ENCODE assay signal across 9 mouse cellular contexts in the genomic region with DNA sequence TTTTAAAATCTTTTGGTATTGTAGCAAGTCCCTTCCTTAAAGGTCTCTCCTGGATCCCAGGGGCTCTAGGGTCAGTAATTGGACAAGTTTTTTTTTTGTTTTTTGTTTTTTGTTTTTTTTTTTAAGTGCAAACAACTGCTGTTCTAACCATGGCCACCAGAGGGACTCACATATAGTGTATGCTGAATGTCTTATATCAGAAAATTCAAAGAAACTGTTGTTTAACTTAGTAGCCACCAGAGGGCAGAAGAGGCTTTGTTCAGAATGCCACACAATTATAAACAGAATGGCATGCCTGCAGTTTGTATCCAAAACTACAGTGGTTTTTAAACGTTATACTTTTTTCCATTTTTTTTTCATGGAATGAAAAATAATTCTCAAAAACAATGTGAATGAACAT. TPM values are rescaled to one million over a fixed set of nuclear protein-coding genes. Genes with fewer than 3 reads are reported as not detected.
A peak's percentile ranks its signal among the peaks of the same experiment; 100 is the strongest.
DNase-seq lines count a peak whose midpoint lies in the region; ATAC-seq and TF ChIP-seq lines count a peak whose summit lies in the region.
"Had no signal": no experiment of that assay in that cellular context is flagged by ENCODE, and none has a peak within 500 bp of the region (broad histone marks: within the 10 kb centered on the region; RNA-seq: fewer than 3 reads in every experiment).

No protein-coding gene starts in this region.

- TF ChIP-seq CTCF in liver, postnatal 0 days (IDR thresholded peaks at IDR 0.05; ENCODE audit: low read depth), result peak; percentile 46

- H3K4me3 ChIP-seq in liver, postnatal 0 days (ENCODE audit: low read depth, low read length), result no peak overlapping the region
- no peak overlapping the region for H3K4me3 ChIP-seq in liver, embryonic 12.5 days
- no peak overlapping the region for H3K4me3 ChIP-seq in heart, embryonic 11.5 days (ENCODE audit: low read depth, low read length)
- H3K4me3 ChIP-seq: megakaryocyte, embryonic 14.5 days had no signal

- no peak overlapping the region for H3K9ac ChIP-seq in liver, postnatal 0 days (replicated peaks)
- no peak overlapping the region for H3K9ac ChIP-seq in liver, embryonic 12.5 days
- no peak overlapping the region for H3K9ac ChIP-seq in heart, embryonic 11.5 days (ENCODE audit: low read depth, low read length)

- no peak overlapping the region for H3K4me2 ChIP-seq in liver, postnatal 0 days (ENCODE audit: low read depth, low read length)
- H3K4me2 ChIP-seq in liver, embryonic 12.5 days, result no peak overlapping the region
- no peak overlapping the region for H3K4me2 ChIP-seq in heart, embryonic 11.5 days

- H3K36me3 ChIP-seq in liver, postnatal 0 days (replicated peaks; ENCODE audit: insufficient read depth, low read length), result no peaks in the 10 kb centered on the region
- no peaks in the 10 kb centered on the region for H3K36me3 ChIP-seq in liver, embryonic 12.5 days
- no peaks in the 10 kb centered on the region for H3K36me3 ChIP-seq in heart, embryonic 11.5 days (ENCODE audit: control insufficient read depth, insufficient read depth, low read length)

- no peaks in the 10 kb centered on the region for H3K4me1 ChIP-seq in liver, postnatal 0 days (ENCODE audit: insufficient read depth)
- H3K4me1 ChIP-seq in liver, embryonic 12.5 days, result no peaks in the 10 kb centered on the region
- H3K4me1 ChIP-seq in heart, embryonic 11.5 days (ENCODE audit: control insufficient read depth, insufficient read depth, low read length), result no peaks in the 10 kb centered on the region
- H3K4me1 ChIP-seq: megakaryocyte, embryonic 14.5 days had no signal

- no peak overlapping the region for H3K27ac ChIP-seq in liver, postnatal 0 days (ENCODE audit: low read depth)
- no peak overlapping the region for H3K27ac ChIP-seq in liver, embryonic 12.5 days
- H3K27ac ChIP-seq in heart, embryonic 11.5 days (ENCODE audit: low read depth, low read length), result no peak overlapping the region

- WGBS in liver, postnatal 0 days (ENCODE audit: insufficient replicate concordance), result 13% methylated on average over 1 of the region's 1 CpGs
- WGBS in liver, embryonic 12.5 days (ENCODE audit: insufficient replicate concordance), result 9% methylated on average over 1 of the region's 1 CpGs
- 24% methylated on average over 1 of the region's 1 CpGs for WGBS in heart, embryonic 11.5 days (ENCODE audit: insufficient replicate concordance)

- no peaks in the 10 kb centered on the region for H3K9me3 ChIP-seq in liver, postnatal 0 days (ENCODE audit: low read length)
- no peaks in the 10 kb centered on the region for H3K9me3 ChIP-seq in liver, embryonic 12.5 days (replicated peaks)
- no peaks in the 10 kb centered on the region for H3K9me3 ChIP-seq in heart, embryonic 11.5 days (replicated peaks; ENCODE audit: control insufficient read depth, low read length)
- H3K9me3 ChIP-seq: megakaryocyte, embryonic 14.5 days had no signal

- no peaks in the 10 kb centered on the region for H3K27me3 ChIP-seq in liver, postnatal 0 days (ENCODE audit: insufficient read depth, low read length)
- H3K27me3 ChIP-seq in liver, embryonic 12.5 days (replicated peaks), result no peaks in the 10 kb centered on the region
- H3K27me3 ChIP-seq in heart, embryonic 11.5 days (ENCODE audit: control insufficient read depth, insufficient read depth, low read length), result no peaks in the 10 kb centered on the region
- H3K27me3 ChIP-seq: megakaryocyte, embryonic 14.5 days had no signal

- TF ChIP-seq EP300 in liver, postnatal 0 days (IDR thresholded peaks at IDR 0.05; ENCODE audit: low read depth), result no peak

- DNase-seq in liver, postnatal 0 days, result no peak
- DNase-seq in WW6 (ENCODE audit: low read depth, low spot score), result peak; percentile 13
- peak; percentile 24 for DNase-seq in induced T-regulatory cell, adult 2 months (ENCODE audit: low read depth)
- peak; percentile 28 for DNase-seq in retina, adult 2 months (ENCODE audit: low read depth, low spot score)

- no peak for ATAC-seq in liver, postnatal 0 days
- ATAC-seq in liver, embryonic 12.5 days, result no peak
- peak; percentile 93 for ATAC-seq in common myeloid progenitor, adult 5-6 weeks (replicated peaks; ENCODE audit: low read depth, poor library complexity, severe bottlenecking)
- no peak for ATAC-seq in heart, embryonic 11.5 days (replicated peaks; ENCODE audit: insufficient number of reproducible peaks, low FRiP score, low TSS enrichment)

RNA-seq across cellular contexts. Expression of a gene that starts 53.6 kb away (rescaled TPM):
- polyA plus RNA-seq in liver, postnatal 0 days (2015; fragmentation: Nextera tagmentation; extraction: Ambion mirVana), result not detected in 2 replicates
- polyA plus RNA-seq in liver, embryonic 12.5 days (2016; fragmentation: Nextera tagmentation; extraction: Ambion mirVana), result not detected in 2 replicates
- total RNA-seq in common myeloid progenitor, adult 5-6 weeks (2017), result not detected in 2 replicates
- polyA plus RNA-seq in heart, embryonic 11.5 days (2014; fragmentation: Nextera tagmentation; extraction: Ambion mirVana), result not detected in 2 replicates
- polyA plus RNA-seq: frontal cortex, adult 2 months had no signal
